Mouse (Mus musculus) cerebellum, adult 18-20 months (tissue): ENCODE measurements around the gene Olfr465-ps1.
A peak's percentile ranks its signal among the peaks of the same experiment; 100 is the strongest.

ENCODE experiments used
- DNase-seq, 2 experiments: peaks; one replicate each; pipeline ENCODE4 v3.0.0; 2021

Gene Olfr465-ps1

GRCm38 (mm10) chr13:65137789-65138188, at the start of gene Olfr465-ps1:
Gene Olfr465-ps1 (plus strand): TSS chr13:65138089.
- DNase-seq = no peak

- DNase-seq = no peak
Observed at GRCm38 (mm10) chr13:65095923-65096322, 42.0 kb upstream of the Olfr465-ps1 start.

- no peak for DNase-seq
Observed at GRCm38 (mm10) chr13:65097018-65097417, 40.9 kb upstream of the Olfr465-ps1 start.

- no peak for DNase-seq
Observed at GRCm38 (mm10) chr13:65100678-65101077, 37.2 kb upstream of the Olfr465-ps1 start.

GRCm38 (mm10) chr13:65101232-65101631, 36.7 kb upstream of the Olfr465-ps1 start:
- no peak for DNase-seq

GRCm38 (mm10) chr13:65111961-65112360, 25.9 kb upstream of the Olfr465-ps1 start:
- DNase-seq = peak in 1 of 2 experiments; percentile 6

GRCm38 (mm10) chr13:65112459-65113110, 25.3 kb upstream of the Olfr465-ps1 start, which contains the start of gene Mfsd14b:
Gene Mfsd14b (minus strand): TSS chr13:65112975.
- peak; percentile 90 to 93 for DNase-seq

GRCm38 (mm10) chr13:65113239-65113638, 24.6 kb upstream of the Olfr465-ps1 start:
- DNase-seq = peak; percentile 4 to 21

- DNase-seq = no peak
Observed at GRCm38 (mm10) chr13:65120984-65121383, 16.9 kb upstream of the Olfr465-ps1 start.

GRCm38 (mm10) chr13:65122111-65122510, 15.8 kb upstream of the Olfr465-ps1 start:
- DNase-seq = no peak

- no peak for DNase-seq
Observed at GRCm38 (mm10) chr13:65127063-65127847, 10.6 kb upstream of the Olfr465-ps1 start.

- no peak for DNase-seq
Observed at GRCm38 (mm10) chr13:65149940-65150339, 12.1 kb downstream of the Olfr465-ps1 start, which contains the start of gene Olfr466. Gene Olfr466 (plus strand): TSS chr13:65150240.

GRCm38 (mm10) chr13:65174102-65174501, 36.2 kb downstream of the Olfr465-ps1 start:
- DNase-seq = no peak

- peak in 1 of 2 experiments; percentile 31 for DNase-seq
Observed at GRCm38 (mm10) chr13:65175734-65176471, 38.0 kb downstream of the Olfr465-ps1 start.

GRCm38 (mm10) chr13:65176472-65177091, 38.7 kb downstream of the Olfr465-ps1 start:
- no peak for DNase-seq
